Mouse (Mus musculus) midbrain, embryonic 14.5 days (tissue): Measurements from ENCODE around the gene Liph. TPM values are rescaled to one million over a fixed set of nuclear protein-coding genes. Genes with fewer than 3 reads are reported as not detected.

Experiments used
- ATAC-seq: fragments of 200-750 bp; cut with Nextera tagmentation; 2 replicates; pipeline ENCODE4 v1.8.0; 2017; ENCODE audit warnings: moderate number of reproducible peaks, moderate library complexity; ENCODE audit not compliant: low FRiP score, low TSS enrichment
- DNase-seq: peaks from one replicate; pipeline ENCODE4 v3.0.0-alpha.2; 2015
- H3K27ac ChIP-seq: fragments of 300-500 bp; sonication (generic); replicated peaks from 2 replicates; pipeline ENCODE4 v1.5.1; 2014; ENCODE audit warnings: mild to moderate bottlenecking, low read depth, low read length, moderate library complexity
- H3K27me3 ChIP-seq: fragments of 300-500 bp; sonication (generic); 2 replicates; pipeline ENCODE4 v1.6.1; 2014; ENCODE audit warnings: low read length, control low read depth, mixed read lengths; ENCODE audit not compliant: control insufficient read depth, insufficient read depth
- H3K36me3 ChIP-seq: fragments of 300-500 bp; sonication (generic); 2 replicates; pipeline ENCODE4 v1.6.1; 2014; ENCODE audit warnings: low read length, control low read depth; ENCODE audit not compliant: control insufficient read depth, insufficient read depth
- H3K4me1 ChIP-seq: fragments of 300-500 bp; sonication (generic); 2 replicates; pipeline ENCODE4 v1.6.1; 2014; ENCODE audit warnings: mild to moderate bottlenecking, antibody characterized with exemption, low read length, control low read depth; ENCODE audit not compliant: control insufficient read depth, insufficient read depth
- H3K4me2 ChIP-seq: fragments of 300-500 bp; sonication (generic); 2 replicates; pipeline ENCODE4 v1.6.1; 2014; ENCODE audit warnings: mild to moderate bottlenecking, low read length, moderate library complexity
- H3K4me3 ChIP-seq: fragments of 300-500 bp; sonication (generic); replicated peaks from 2 replicates; pipeline ENCODE4 v1.5.1; 2014; ENCODE audit warnings: low read depth, low read length
- H3K9ac ChIP-seq: fragments of 300-500 bp; sonication (generic); replicated peaks from 2 replicates; pipeline ENCODE4 v1.6.1; 2014; ENCODE audit warnings: mild to moderate bottlenecking, low read length, moderate library complexity
- H3K9me3 ChIP-seq: fragments of 300-500 bp; sonication (generic); 2 replicates; pipeline ENCODE4 v1.6.1; 2016; ENCODE audit warnings: low read length, control low read depth, mixed read lengths; ENCODE audit not compliant: control insufficient read depth
- WGBS: fragments of 180-500 bp; shearing (Covaris S2); extraction: QIAGEN DNeasy Blood & Tissue Kit; methylation state at CpG from one replicate; pipeline ENCODE4 v1.1.7; 2014; 5-methylcytosine and 5-hydroxymethylcytosine counted together
- polyA plus RNA-seq: library from polyadenylated mRNA; unstranded; fragments of >200 nt; fragmentation: Nextera tagmentation; extraction: Ambion mirVana; gene quantifications from 2 replicates; pipeline ENCODE4 v1.2.1, GENCODE M21; 2014

The Liph gene
- polyA plus RNA-seq, 1 experiment from 2014 or later, result 0.25 TPM

DNA sequence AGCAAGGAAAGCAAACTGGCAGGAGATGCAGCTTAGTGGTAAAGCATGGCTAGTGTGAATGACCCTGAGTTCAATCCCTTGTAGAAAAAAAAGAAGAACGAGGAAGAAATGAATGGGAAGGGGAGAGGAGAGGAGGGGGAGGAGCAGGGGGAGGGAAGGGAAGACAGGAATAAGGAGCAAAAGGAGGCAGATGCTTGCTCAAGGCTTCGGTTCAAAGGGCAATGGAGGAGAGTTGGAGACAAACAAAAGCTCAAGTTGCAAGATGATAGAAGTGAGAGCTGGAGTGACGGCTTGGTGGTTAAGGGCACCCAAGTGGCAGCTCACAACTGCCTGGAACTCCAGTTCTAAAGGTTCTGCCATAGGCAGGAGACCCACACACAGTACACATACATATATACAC lies 9.3 kb downstream of the Liph start:
- H3K27ac ChIP-seq, result no peak overlapping the region
- ATAC-seq (no peak), DNase-seq (no peak)
- no peaks in the 10 kb centered on the region for H3K36me3 ChIP-seq
- H3K4me3 ChIP-seq, result no peak overlapping the region
- 53% methylated on average over 3 of the region's 3 CpGs for WGBS
- no peaks in the 10 kb centered on the region for H3K9me3 ChIP-seq
- H3K4me1 ChIP-seq, result no peaks in the 10 kb centered on the region
- H3K27me3 ChIP-seq, result no peaks in the 10 kb centered on the region
- no peak overlapping the region for H3K9ac ChIP-seq
- H3K4me2 ChIP-seq, result no peak overlapping the region

DNA sequence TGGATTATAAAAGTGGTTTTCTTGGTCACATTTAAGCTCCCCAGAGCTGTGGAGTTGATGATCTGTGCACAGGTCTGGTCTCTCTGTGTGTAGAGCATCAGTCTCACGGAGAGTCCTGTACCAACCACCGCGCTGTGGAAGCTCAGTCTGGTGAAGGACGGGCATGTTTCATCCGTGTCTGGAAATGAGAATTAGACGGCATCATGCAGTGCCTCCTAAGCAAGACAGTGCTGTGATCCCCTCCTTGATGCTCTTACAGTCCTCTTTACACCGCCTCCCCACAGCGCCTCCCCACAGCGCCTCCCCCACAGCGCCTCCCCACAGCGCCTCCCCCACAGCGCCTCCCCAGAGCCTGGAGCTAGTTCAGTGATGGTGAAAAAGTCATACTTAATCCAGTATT lies 11.4 kb downstream of the Liph start:
- Histone ChIP-seq H3K4me3 (no peak overlapping the region), H3K9me3 (no peaks in the 10 kb centered on the region), H3K4me1 (no peaks in the 10 kb centered on the region), H3K4me2 (no peak overlapping the region), H3K9ac (no peak overlapping the region), H3K36me3 (no peaks in the 10 kb centered on the region), H3K27me3 (no peaks in the 10 kb centered on the region), H3K27ac (no peak overlapping the region)
- DNase-seq (no peak), ATAC-seq (no peak)
- 83% methylated on average over 12 of the region's 12 CpGs for WGBS

DNA sequence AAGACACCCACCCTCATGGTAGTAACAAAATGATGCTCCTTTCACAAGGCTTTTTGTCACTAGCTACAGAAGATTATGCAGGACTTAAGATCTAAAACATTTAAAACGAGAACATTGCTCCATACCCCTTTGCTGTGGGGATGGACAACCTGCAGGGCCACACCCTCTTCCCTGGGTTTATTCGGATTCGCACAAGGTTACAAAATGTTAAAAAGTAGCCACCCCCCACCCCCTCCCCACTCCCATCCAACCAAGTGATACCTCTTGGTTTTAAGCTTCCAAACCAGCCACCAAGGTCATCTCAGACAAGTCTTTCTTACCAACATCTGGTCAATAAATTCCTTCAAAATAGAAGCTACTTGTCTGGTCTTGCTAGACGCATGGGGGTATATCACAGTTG lies 11.9 kb downstream of the Liph start:
- no peak for ATAC-seq
- H3K4me3 ChIP-seq, result no peak overlapping the region
- H3K27me3 ChIP-seq, result no peaks in the 10 kb centered on the region
- no peaks in the 10 kb centered on the region for H3K4me1 ChIP-seq
- no peaks in the 10 kb centered on the region for H3K36me3 ChIP-seq
- WGBS, result 91% methylated on average over 4 of the region's 4 CpGs
- H3K9ac ChIP-seq, result no peak overlapping the region
- no peaks in the 10 kb centered on the region for H3K9me3 ChIP-seq
- no peak overlapping the region for H3K4me2 ChIP-seq
- no peak overlapping the region for H3K27ac ChIP-seq
- DNase-seq, result no peak

DNA sequence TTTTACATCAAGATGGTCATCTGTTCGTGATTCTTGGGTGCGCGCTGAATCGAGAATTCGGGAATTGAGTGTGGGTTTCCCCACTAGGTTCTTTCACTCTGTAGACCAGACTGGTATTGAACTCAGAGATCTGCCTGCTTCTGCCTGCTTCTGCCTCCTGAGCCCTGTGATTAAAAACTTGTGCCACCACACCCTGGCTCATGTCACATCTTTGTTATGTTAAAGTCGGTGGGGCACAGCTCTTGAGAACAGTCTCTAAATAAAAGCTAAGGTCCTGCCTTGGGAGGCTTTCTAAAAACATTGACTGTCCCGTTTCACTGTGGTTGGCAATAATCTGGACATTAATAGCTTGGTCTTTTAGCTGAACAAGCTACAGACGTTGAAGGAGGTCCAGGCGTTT lies 12.3 kb downstream of the Liph start:
- Histone ChIP-seq H3K27ac (no peak overlapping the region), H3K9me3 (no peaks in the 10 kb centered on the region)

DNA sequence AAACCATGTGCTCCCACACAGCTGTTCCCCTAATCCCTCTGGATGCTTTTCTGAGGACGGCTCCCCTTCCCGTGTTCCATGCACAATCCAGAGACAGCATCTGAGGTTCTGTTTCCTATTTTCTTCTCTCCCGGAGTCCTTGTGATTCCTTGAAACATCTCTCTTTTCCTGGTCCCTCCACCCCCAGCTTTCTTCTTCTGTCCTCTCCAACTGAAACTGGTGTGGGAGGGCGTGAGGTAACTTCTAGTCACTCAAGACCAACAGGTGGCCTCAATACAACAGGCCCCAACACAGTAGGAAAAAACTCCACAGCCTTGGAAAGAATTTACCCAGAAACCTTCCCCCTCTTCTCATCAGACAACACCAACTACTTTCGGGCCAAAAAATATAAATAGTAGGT lies 18.1 kb downstream of the Liph start:
- Histone ChIP-seq H3K4me2 (no peak overlapping the region), H3K4me3 (no peak overlapping the region), H3K9me3 (no peaks in the 10 kb centered on the region), H3K9ac (no peak overlapping the region), H3K4me1 (no peaks in the 10 kb centered on the region), H3K27ac (no peak overlapping the region), H3K27me3 (no peaks in the 10 kb centered on the region), H3K36me3 (no peaks in the 10 kb centered on the region)
- ATAC-seq (no peak), DNase-seq (no peak)
- WGBS, result 81% methylated on average over 5 of the region's 5 CpGs

More for the DNA sequence above, 12.3 kb downstream of the Liph start:
- no peak for ATAC-seq
- Histone ChIP-seq H3K4me3 (no peak overlapping the region), H3K4me1 (no peaks in the 10 kb centered on the region), H3K27me3 (no peaks in the 10 kb centered on the region), H3K4me2 (no peak overlapping the region), H3K9ac (no peak overlapping the region), H3K36me3 (no peaks in the 10 kb centered on the region)
- DNase-seq, result no peak
- 97% methylated on average over 9 of the region's 9 CpGs for WGBS

DNA sequence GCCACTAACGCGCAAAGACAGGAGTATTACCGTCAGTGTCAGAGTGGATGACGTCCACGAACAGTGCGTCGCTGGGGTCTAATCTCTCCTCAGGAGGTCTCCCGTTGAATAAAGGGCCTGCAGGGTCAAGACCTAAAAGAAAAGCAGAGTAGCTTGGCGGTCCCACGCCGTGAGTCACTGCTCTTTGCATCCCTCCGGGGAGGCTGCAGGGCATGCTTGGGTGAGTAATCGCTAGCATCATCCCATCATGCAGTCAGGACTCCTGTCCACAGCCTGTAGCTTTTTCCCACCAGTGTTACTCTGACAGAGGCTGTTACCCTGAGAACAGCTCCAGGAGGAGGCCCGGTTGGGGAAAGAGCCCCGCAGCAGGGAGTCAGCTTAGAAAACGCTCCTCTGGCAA lies 19.3 kb downstream of the Liph start:
- under 1% methylated on average over 16 of the region's 16 CpGs for WGBS
- peak overlapping the region; percentile 40 for H3K4me2 ChIP-seq
- DNase-seq, result peak; percentile 30
- H3K9ac ChIP-seq, result no peak overlapping the region; the same call in 1 of the 2 replicates
- H3K9me3 ChIP-seq, result no peaks in the 10 kb centered on the region
- no peaks in the 10 kb centered on the region for H3K27me3 ChIP-seq
- no peak overlapping the region for H3K27ac ChIP-seq
- ATAC-seq, result no peak
- no peaks in the 10 kb centered on the region for H3K36me3 ChIP-seq
- H3K4me3 ChIP-seq, result no peak overlapping the region
- H3K4me1 ChIP-seq, result no peaks in the 10 kb centered on the region

DNA sequence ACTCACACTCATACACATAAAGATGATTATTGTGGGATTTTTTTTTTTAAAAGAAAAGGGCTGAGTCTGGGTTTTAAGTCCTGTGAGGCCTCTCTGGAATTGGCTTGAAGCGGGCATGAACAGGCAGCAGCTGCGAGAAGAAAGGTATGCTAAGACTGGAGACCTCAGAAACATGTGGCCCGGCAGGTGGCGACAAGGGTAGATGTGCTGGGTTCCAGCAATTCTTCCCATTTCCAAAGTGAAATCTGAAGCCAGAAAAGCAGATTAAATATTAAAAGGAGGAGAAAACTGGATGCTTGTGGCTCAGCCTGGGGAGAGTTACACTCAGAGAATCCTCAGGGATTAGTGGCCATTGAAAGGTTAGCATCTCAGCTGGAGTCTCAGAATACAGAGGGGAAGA lies 24.0 kb downstream of the Liph start:
- 60% methylated on average over 4 of the region's 4 CpGs for WGBS
- peak; percentile 13 for DNase-seq

DNA sequence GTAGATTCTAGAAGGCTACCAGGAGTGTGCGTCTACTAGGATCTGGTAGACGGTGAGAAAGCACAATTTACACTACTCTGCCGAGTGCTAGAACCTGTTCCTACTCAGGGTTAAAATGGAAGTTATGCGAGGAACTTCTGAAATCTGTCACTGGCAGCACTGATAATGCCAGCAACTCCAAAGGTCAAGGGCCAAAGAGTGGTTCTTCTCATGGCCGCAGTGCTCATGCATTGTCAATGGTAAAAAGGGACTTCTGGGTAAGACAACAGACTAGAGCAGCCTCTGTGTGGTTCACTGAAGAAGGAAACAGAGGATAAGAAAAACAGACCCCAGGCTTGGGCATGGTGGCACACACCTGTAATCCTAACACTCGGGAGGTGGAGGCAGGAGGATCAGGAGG lies 24.9 kb downstream of the Liph start:
- no peaks in the 10 kb centered on the region for H3K4me1 ChIP-seq
- no peaks in the 10 kb centered on the region for H3K27me3 ChIP-seq
- 91% methylated on average over 6 of the region's 6 CpGs for WGBS
- no peak overlapping the region for H3K4me3 ChIP-seq
- DNase-seq, result no peak
- H3K9ac ChIP-seq, result no peak overlapping the region
- H3K36me3 ChIP-seq, result no peaks in the 10 kb centered on the region
- no peak overlapping the region for H3K27ac ChIP-seq
- no peaks in the 10 kb centered on the region for H3K9me3 ChIP-seq
- ATAC-seq, result no peak
- H3K4me2 ChIP-seq, result no peak overlapping the region

More for the DNA sequence above, 24.0 kb downstream of the Liph start:
- no peaks in the 10 kb centered on the region for H3K27me3 ChIP-seq
- H3K4me1 ChIP-seq, result no peaks in the 10 kb centered on the region
- H3K9me3 ChIP-seq, result no peaks in the 10 kb centered on the region
- no peak overlapping the region for H3K9ac ChIP-seq
- no peak overlapping the region for H3K27ac ChIP-seq
- H3K36me3 ChIP-seq, result no peaks in the 10 kb centered on the region
- H3K4me3 ChIP-seq, result no peak overlapping the region
- no peak for ATAC-seq
- no peak overlapping the region for H3K4me2 ChIP-seq

DNA sequence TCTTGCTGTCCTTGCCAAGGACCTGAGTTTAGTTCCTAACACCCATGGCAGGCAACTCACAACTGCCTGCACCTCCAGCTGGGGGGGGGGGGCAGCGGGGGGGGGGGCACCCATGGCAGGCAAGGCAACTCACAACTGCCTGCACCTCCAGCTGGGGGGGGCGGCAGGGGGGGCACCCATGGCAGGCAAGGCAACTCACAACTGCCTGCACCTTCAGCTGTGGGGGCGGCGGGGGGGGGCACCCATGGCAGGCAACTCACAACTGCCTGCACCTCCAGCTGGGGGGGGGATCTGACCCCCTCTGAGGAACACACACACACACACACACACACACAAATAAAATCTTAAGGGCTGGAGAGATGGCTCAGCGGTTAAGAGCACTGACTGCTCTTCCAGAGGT lies 25.6 kb downstream of the Liph start:
- Histone ChIP-seq H3K4me2 (no peak overlapping the region), H3K9ac (no peak overlapping the region), H3K4me3 (no peak overlapping the region), H3K27me3 (no peaks in the 10 kb centered on the region), H3K27ac (no peak overlapping the region), H3K4me1 (no peaks in the 10 kb centered on the region), H3K36me3 (no peaks in the 10 kb centered on the region), H3K9me3 (no peaks in the 10 kb centered on the region)
- 88% methylated on average over 5 of the region's 5 CpGs for WGBS
- no peak for DNase-seq
- ATAC-seq, result no peak
